Mouse (Mus musculus): ENCODE measurements around the gene Etnk1. TPM values are rescaled to one million over a fixed set of nuclear protein-coding genes. Genes with fewer than 3 reads are reported as not detected.

Gene Etnk1
- polyA plus RNA-seq, 1 experiment from 2014 or later, result 64.1 TPM

- Histone ChIP-seq H3K36me3 (ENCODE audit: control insufficient read depth, insufficient read depth, low read length) (no peaks in the 10 kb centered on the region), H3K4me2 (ENCODE audit: low read depth, low read length) (no peak overlapping the region), H3K27ac (ENCODE audit: low read depth, low read length) (no peak overlapping the region), H3K9ac (replicated peaks; ENCODE audit: low read depth, low read length) (no peak overlapping the region), H3K27me3 (ENCODE audit: control insufficient read depth, insufficient read depth, low read length) (no peaks in the 10 kb centered on the region), H3K4me1 (ENCODE audit: control insufficient read depth, insufficient read depth, low read length) (no peaks in the 10 kb centered on the region), H3K9me3 (ENCODE audit: control insufficient read depth, low read length) (no peaks in the 10 kb centered on the region), H3K4me3 (ENCODE audit: low read depth, low read length) (no peak overlapping the region)
- no peak for ATAC-seq (ENCODE audit: low read depth)
- 77% methylated on average over 6 of the region's 6 CpGs for WGBS
Measured at GRCm38 (mm10) chr6:143212766-143213165, 45.7 kb downstream of the Etnk1 start.

- no peaks in the 10 kb centered on the region for H3K36me3 ChIP-seq (ENCODE audit: control insufficient read depth, insufficient read depth, low read length)
- H3K4me1 ChIP-seq (ENCODE audit: control insufficient read depth, insufficient read depth, low read length), result no peaks in the 10 kb centered on the region
- no peak overlapping the region for H3K27ac ChIP-seq (ENCODE audit: low read depth, low read length)
- no peaks in the 10 kb centered on the region for H3K9me3 ChIP-seq (ENCODE audit: control insufficient read depth, low read length)
- H3K9ac ChIP-seq (replicated peaks; ENCODE audit: low read depth, low read length), result no peak overlapping the region
- ATAC-seq (ENCODE audit: low read depth), result no peak
- H3K4me3 ChIP-seq (ENCODE audit: low read depth, low read length), result no peak overlapping the region
- no peak overlapping the region for H3K4me2 ChIP-seq (ENCODE audit: low read depth, low read length)
- WGBS, result 95% methylated on average over 6 of the region's 6 CpGs
- no peaks in the 10 kb centered on the region for H3K27me3 ChIP-seq (ENCODE audit: control insufficient read depth, insufficient read depth, low read length)
Measured at GRCm38 (mm10) chr6:143213461-143213860, 46.4 kb downstream of the Etnk1 start.

DNA sequence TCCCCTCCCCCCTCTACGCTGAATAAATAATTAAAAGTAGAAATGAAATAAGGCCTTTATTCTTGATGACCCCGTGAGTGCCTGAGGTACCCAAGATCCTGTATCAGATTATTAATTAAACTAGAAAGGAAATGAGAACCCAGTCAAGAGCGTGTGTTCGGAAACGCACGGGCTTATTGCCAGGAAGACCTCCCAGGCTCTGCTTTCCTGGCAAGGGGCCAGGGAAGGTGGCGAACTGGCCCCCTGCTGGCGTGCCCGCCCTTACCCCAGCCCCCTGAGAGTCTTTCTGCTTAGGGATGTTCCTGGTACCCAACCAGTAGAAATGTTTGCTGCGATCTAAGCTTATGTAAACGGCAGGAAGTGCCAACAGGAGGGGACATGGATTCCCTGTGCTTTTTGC, 49.2 kb downstream of the Etnk1 start:
- no peak overlapping the region for H3K27ac ChIP-seq (ENCODE audit: low read depth, low read length)
- no peaks in the 10 kb centered on the region for H3K9me3 ChIP-seq (ENCODE audit: control insufficient read depth, low read length)
- 60% methylated on average over 11 of the region's 11 CpGs for WGBS
- H3K9ac ChIP-seq (replicated peaks; ENCODE audit: low read depth, low read length), result no peak overlapping the region
- H3K4me2 ChIP-seq (ENCODE audit: low read depth, low read length), result no peak overlapping the region
- no peaks in the 10 kb centered on the region for H3K36me3 ChIP-seq (ENCODE audit: control insufficient read depth, insufficient read depth, low read length)
- no peaks in the 10 kb centered on the region for H3K27me3 ChIP-seq (ENCODE audit: control insufficient read depth, insufficient read depth, low read length)
- no peaks in the 10 kb centered on the region for H3K4me1 ChIP-seq (ENCODE audit: control insufficient read depth, insufficient read depth, low read length)
- no peak overlapping the region for H3K4me3 ChIP-seq (ENCODE audit: low read depth, low read length)
- no peak for ATAC-seq (ENCODE audit: low read depth)

DNA sequence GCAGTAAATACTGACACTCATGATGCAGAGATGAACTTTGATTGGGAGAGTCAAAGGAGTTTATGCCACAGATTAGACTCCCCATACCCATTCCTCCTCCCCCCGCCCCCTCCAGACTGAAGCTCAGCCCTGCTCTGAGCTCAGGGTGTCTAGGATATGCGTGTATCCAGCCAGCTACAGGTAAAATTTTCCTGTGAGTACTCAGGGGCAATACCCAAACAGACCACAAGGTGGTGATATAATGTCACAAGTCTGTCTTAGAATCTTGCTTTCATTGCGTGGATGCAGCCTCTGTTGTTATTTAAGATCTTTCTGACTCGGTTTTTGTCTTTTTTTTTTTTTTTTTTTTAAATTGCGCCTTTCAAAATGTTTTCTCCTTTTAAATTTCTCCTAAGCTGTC, 52.3 kb downstream of the Etnk1 start:
- peak; percentile 69; the same call in 1 of the 2 replicates for ATAC-seq (ENCODE audit: low read depth)
- 6% methylated on average over 5 of the region's 5 CpGs for WGBS
- H3K36me3 ChIP-seq (ENCODE audit: control insufficient read depth, insufficient read depth, low read length), result no peaks in the 10 kb centered on the region
- no peak overlapping the region for H3K4me3 ChIP-seq (ENCODE audit: low read depth, low read length)
- no peak overlapping the region for H3K9ac ChIP-seq (replicated peaks; ENCODE audit: low read depth, low read length)
- H3K27me3 ChIP-seq (ENCODE audit: control insufficient read depth, insufficient read depth, low read length), result no peaks in the 10 kb centered on the region
- H3K9me3 ChIP-seq (ENCODE audit: control insufficient read depth, low read length), result no peaks in the 10 kb centered on the region
- H3K27ac ChIP-seq (ENCODE audit: low read depth, low read length), result no peak overlapping the region
- H3K4me2 ChIP-seq (ENCODE audit: low read depth, low read length), result no peak overlapping the region
- no peaks in the 10 kb centered on the region for H3K4me1 ChIP-seq (ENCODE audit: control insufficient read depth, insufficient read depth, low read length)

DNA sequence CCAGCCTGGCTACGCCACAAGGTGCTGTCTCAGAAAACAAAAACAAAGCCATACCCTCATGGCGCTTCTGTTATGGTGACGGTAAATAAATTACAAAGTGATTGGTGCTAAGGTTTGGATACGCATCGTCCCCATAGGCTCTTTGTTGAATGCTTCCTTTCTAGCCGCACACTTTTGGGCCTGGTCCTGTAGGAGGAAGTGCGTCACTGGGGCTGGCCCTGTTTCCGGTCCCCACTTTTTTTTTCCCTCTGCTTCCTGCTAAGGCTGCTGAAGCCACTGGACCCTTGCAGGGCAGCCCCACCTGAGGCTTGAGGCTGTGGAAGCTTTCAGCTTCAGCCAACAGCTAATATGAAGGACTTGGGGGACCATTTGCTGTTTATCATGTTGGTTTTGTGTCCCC, 54.2 kb downstream of the Etnk1 start:
- no peak overlapping the region for H3K9ac ChIP-seq (replicated peaks; ENCODE audit: low read depth, low read length)
- 81% methylated on average over 8 of the region's 8 CpGs for WGBS
- no peak for ATAC-seq (ENCODE audit: low read depth)
- no peak overlapping the region for H3K4me2 ChIP-seq (ENCODE audit: low read depth, low read length)
- no peak overlapping the region for H3K4me3 ChIP-seq (ENCODE audit: low read depth, low read length)
- H3K27ac ChIP-seq (ENCODE audit: low read depth, low read length), result no peak overlapping the region
- H3K4me1 ChIP-seq (ENCODE audit: control insufficient read depth, insufficient read depth, low read length), result no peaks in the 10 kb centered on the region
- no peaks in the 10 kb centered on the region for H3K9me3 ChIP-seq (ENCODE audit: control insufficient read depth, low read length)
- no peaks in the 10 kb centered on the region for H3K27me3 ChIP-seq (ENCODE audit: control insufficient read depth, insufficient read depth, low read length)
- no peaks in the 10 kb centered on the region for H3K36me3 ChIP-seq (ENCODE audit: control insufficient read depth, insufficient read depth, low read length)

- Histone ChIP-seq H3K9ac (replicated peaks; ENCODE audit: low read depth, low read length) (no peak overlapping the region), H3K4me3 (ENCODE audit: low read depth, low read length) (no peak overlapping the region), H3K36me3 (ENCODE audit: control insufficient read depth, insufficient read depth, low read length) (no peaks in the 10 kb centered on the region), H3K27ac (ENCODE audit: low read depth, low read length) (no peak overlapping the region), H3K4me1 (ENCODE audit: control insufficient read depth, insufficient read depth, low read length) (no peaks in the 10 kb centered on the region), H3K4me2 (ENCODE audit: low read depth, low read length) (no peak overlapping the region), H3K27me3 (ENCODE audit: control insufficient read depth, insufficient read depth, low read length) (no peaks in the 10 kb centered on the region), H3K9me3 (ENCODE audit: control insufficient read depth, low read length) (no peaks in the 10 kb centered on the region)
- no peak; the same call in 1 of the 2 replicates for ATAC-seq (ENCODE audit: low read depth)
- WGBS, result 67% methylated on average over 11 of the region's 11 CpGs
Measured at GRCm38 (mm10) chr6:143224057-143224456, 57.0 kb downstream of the Etnk1 start.

- no peaks in the 10 kb centered on the region for H3K9me3 ChIP-seq (ENCODE audit: control insufficient read depth, low read length)
- no peaks in the 10 kb centered on the region for H3K4me1 ChIP-seq (ENCODE audit: control insufficient read depth, insufficient read depth, low read length)
- H3K27ac ChIP-seq (ENCODE audit: low read depth, low read length), result no peak overlapping the region
- H3K27me3 ChIP-seq (ENCODE audit: control insufficient read depth, insufficient read depth, low read length), result no peaks in the 10 kb centered on the region
- no peak overlapping the region for H3K9ac ChIP-seq (replicated peaks; ENCODE audit: low read depth, low read length)
- H3K4me3 ChIP-seq (ENCODE audit: low read depth, low read length), result no peak overlapping the region
- ATAC-seq (ENCODE audit: low read depth), result no peak
- H3K4me2 ChIP-seq (ENCODE audit: low read depth, low read length), result no peak overlapping the region
- 76% methylated on average over 6 of the region's 6 CpGs for WGBS
- H3K36me3 ChIP-seq (ENCODE audit: control insufficient read depth, insufficient read depth, low read length), result no peaks in the 10 kb centered on the region
Measured at GRCm38 (mm10) chr6:143224885-143225284, 57.9 kb downstream of the Etnk1 start.

DNA sequence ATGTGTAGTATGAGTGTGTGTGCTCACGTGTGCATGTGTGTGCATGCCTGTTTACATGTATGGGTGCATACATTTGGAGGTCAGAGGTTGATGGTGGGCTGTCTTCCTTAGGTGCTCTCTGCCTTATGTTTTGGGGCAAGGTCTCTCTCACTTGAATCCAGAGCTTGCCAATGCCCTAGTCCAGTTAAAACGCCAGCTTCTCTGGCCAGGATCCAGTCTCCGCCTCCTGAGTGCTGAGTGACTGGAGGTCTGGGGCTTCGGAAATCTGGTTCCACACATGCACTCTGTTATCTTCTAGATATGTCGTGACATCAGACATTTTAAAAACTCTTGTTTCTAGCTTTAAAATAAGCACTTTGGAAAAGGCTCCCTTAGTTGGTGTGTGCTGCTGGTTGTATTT, 61.7 kb downstream of the Etnk1 start:
- no peaks in the 10 kb centered on the region for H3K36me3 ChIP-seq (ENCODE audit: control insufficient read depth, insufficient read depth, low read length)
- WGBS, result 84% methylated on average over 5 of the region's 5 CpGs
- no peak overlapping the region for H3K27ac ChIP-seq (ENCODE audit: low read depth, low read length)
- no peaks in the 10 kb centered on the region for H3K9me3 ChIP-seq (ENCODE audit: control insufficient read depth, low read length)
- ATAC-seq (ENCODE audit: low read depth), result no peak
- no peak overlapping the region for H3K9ac ChIP-seq (replicated peaks; ENCODE audit: low read depth, low read length)
- H3K4me1 ChIP-seq (ENCODE audit: control insufficient read depth, insufficient read depth, low read length), result no peaks in the 10 kb centered on the region
- H3K27me3 ChIP-seq (ENCODE audit: control insufficient read depth, insufficient read depth, low read length), result no peaks in the 10 kb centered on the region
- H3K4me2 ChIP-seq (ENCODE audit: low read depth, low read length), result no peak overlapping the region
- no peak overlapping the region for H3K4me3 ChIP-seq (ENCODE audit: low read depth, low read length)

DNA sequence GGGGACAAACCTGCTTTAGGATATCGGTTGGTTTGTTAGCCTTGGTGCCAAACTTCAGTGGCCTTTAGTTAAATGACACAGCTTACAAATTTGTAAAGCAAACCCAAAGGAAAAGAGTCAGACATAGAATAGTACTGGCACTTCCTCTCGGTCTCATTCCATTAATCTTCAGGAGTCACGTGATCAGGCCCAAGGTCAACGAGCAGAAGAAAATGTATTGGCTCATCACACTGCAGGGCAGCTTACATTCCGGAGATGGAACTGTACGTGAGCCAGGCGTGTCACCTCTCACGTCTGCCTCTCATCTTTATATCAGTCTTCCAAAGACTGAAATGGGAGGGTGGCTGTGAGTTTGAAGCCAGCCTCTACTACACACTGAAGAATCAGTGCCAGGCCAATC, 62.9 kb downstream of the Etnk1 start:
- Histone ChIP-seq H3K36me3 (ENCODE audit: control insufficient read depth, insufficient read depth, low read length) (no peaks in the 10 kb centered on the region), H3K9me3 (ENCODE audit: control insufficient read depth, low read length) (no peaks in the 10 kb centered on the region), H3K27me3 (ENCODE audit: control insufficient read depth, insufficient read depth, low read length) (no peaks in the 10 kb centered on the region), H3K9ac (replicated peaks; ENCODE audit: low read depth, low read length) (no peak overlapping the region), H3K4me2 (ENCODE audit: low read depth, low read length) (no peak overlapping the region), H3K4me3 (ENCODE audit: low read depth, low read length) (no peak overlapping the region), H3K4me1 (ENCODE audit: control insufficient read depth, insufficient read depth, low read length) (no peaks in the 10 kb centered on the region), H3K27ac (ENCODE audit: low read depth, low read length) (no peak overlapping the region)
- ATAC-seq (ENCODE audit: low read depth), result no peak
- WGBS, result 65% methylated on average over 8 of the region's 8 CpGs

DNA sequence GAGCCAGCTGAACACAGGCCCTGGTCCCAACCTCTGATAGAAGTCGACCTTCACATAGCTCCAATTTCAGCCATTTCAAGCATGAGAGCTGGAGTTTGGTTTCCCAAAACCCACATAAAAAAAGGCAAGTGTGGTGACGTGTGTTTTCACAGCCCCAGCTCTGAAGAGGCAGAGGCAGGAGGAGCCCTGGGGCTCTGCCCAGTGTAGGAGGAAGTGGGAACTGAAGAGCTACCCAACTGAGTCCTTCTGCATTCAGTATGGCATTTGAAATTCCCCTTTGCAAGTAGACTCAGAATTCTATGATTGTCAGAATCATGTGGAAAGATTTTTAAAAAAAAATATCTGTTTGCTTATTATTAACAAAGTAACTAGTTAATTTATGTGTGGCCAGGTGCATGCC, 63.9 kb downstream of the Etnk1 start:
- 84% methylated on average over 2 of the region's 2 CpGs for WGBS
- no peak for ATAC-seq (ENCODE audit: low read depth)

More for the DNA sequence above, 63.9 kb downstream of the Etnk1 start:
- no peak overlapping the region for H3K4me2 ChIP-seq (ENCODE audit: low read depth, low read length)
- H3K27me3 ChIP-seq (ENCODE audit: control insufficient read depth, insufficient read depth, low read length), result no peaks in the 10 kb centered on the region
- H3K4me1 ChIP-seq (ENCODE audit: control insufficient read depth, insufficient read depth, low read length), result no peaks in the 10 kb centered on the region
- no peak overlapping the region for H3K9ac ChIP-seq (replicated peaks; ENCODE audit: low read depth, low read length)
- H3K36me3 ChIP-seq (ENCODE audit: control insufficient read depth, insufficient read depth, low read length), result no peaks in the 10 kb centered on the region
- no peaks in the 10 kb centered on the region for H3K9me3 ChIP-seq (ENCODE audit: control insufficient read depth, low read length)
- no peak overlapping the region for H3K4me3 ChIP-seq (ENCODE audit: low read depth, low read length)
- H3K27ac ChIP-seq (ENCODE audit: low read depth, low read length), result no peak overlapping the region

Data from neural tube, embryonic 14.5 days (tissue).